Mouse (Mus musculus) ES-Bruce4 (cell line): ENCODE measurements around the gene Fam234a. TPM values are rescaled to one million over a fixed set of nuclear protein-coding genes. Genes with fewer than 3 reads are reported as not detected.
"Not testable (repeated sequence)": the region's sequence is repeated elsewhere in the genome, so short reads cannot be mapped to it uniquely, and the experiment has no call there.

Experiments
- H3K27ac ChIP-seq: 2 replicates; pipeline ENCODE4 v1.5.1; 2012; ENCODE audit warnings: low read length, inconsistent platforms; ENCODE audit not compliant: insufficient read depth
- H3K27me3 ChIP-seq: 2 replicates; pipeline ENCODE4 v1.6.1; 2012; ENCODE audit warnings: mild to moderate bottlenecking, low read length, inconsistent platforms; ENCODE audit not compliant: control insufficient read depth, poor library complexity, insufficient read depth, severe bottlenecking
- H3K36me3 ChIP-seq: 2 replicates; pipeline ENCODE4 v1.6.1; 2012; ENCODE audit warnings: inconsistent platforms, mild to moderate bottlenecking, low read length, moderate library complexity; ENCODE audit not compliant: control insufficient read depth, poor library complexity, insufficient read depth, severe bottlenecking
- H3K4me1 ChIP-seq: one replicate; pipeline ENCODE4 v1.8.1; 2011; ENCODE audit warnings: low read length; ENCODE audit not compliant: control insufficient read depth, insufficient read depth
- H3K4me3 ChIP-seq: 2 replicates; pipeline ENCODE4 v1.5.1; 2011; ENCODE audit warnings: low read depth, mild to moderate bottlenecking, low read length
- H3K9ac ChIP-seq: 2 replicates; pipeline ENCODE4 v1.6.1; 2012; ENCODE audit warnings: low read depth, mild to moderate bottlenecking, inconsistent platforms; ENCODE audit not compliant: poor library complexity, severe bottlenecking
- H3K9me3 ChIP-seq: replicated peaks from 2 replicates; pipeline ENCODE4 v1.6.1; 2012; ENCODE audit warnings: mild to moderate bottlenecking, low read length, inconsistent platforms; ENCODE audit not compliant: control insufficient read depth, poor library complexity, insufficient read depth, severe bottlenecking
- CTCF ChIP-seq: IDR thresholded peaks from one replicate; pipeline ENCODE4 v1.8.1; 2011; ENCODE audit warnings: low read depth, low read length
- EP300 ChIP-seq: IDR thresholded peaks from 2 replicates; pipeline ENCODE4 v1.6.1; 2011; ENCODE audit warnings: low read depth, low read length; ENCODE audit not compliant: insufficient read depth
- POLR2A ChIP-seq: IDR thresholded peaks from one replicate; pipeline ENCODE4 v1.8.1; 2011; ENCODE audit warnings: low read length; ENCODE audit not compliant: insufficient read depth
- polyA plus RNA-seq: library from polyadenylated mRNA; stranded (reverse); fragments of >200 nt; gene quantifications from 2 replicates; pipeline ENCODE4 v1.2.4, GENCODE M21; 2011; ENCODE audit warnings: low read depth; ENCODE audit not compliant: missing spikeins, insufficient read depth, insufficient read length

Gene Fam234a
- polyA plus RNA-seq, 1 experiment = 23.7 TPM

GRCm38 (mm10) chr17:26192481-26193190 is 51.4 kb downstream of the Fam234a start:
- Histone ChIP-seq H3K27ac (no peak overlapping the region), H3K4me1 (no peaks in the 10 kb centered on the region), H3K4me3 (no peak overlapping the region), H3K27me3 (no peaks in the 10 kb centered on the region), H3K9me3 (no peaks in the 10 kb centered on the region), H3K9ac (no peak overlapping the region), H3K36me3 (peaks cover 24% of the 10 kb centered on the region)
- TF ChIP-seq POLR2A = no peak
- TF ChIP-seq CTCF = no peak
- no peak for TF ChIP-seq EP300

GRCm38 (mm10) chr17:26191486-26191885 is 52.6 kb downstream of the Fam234a start:
- H3K9me3 ChIP-seq, H3K4me1 ChIP-seq, H3K27ac ChIP-seq, H3K9ac ChIP-seq, H3K27me3 ChIP-seq, H3K4me3 ChIP-seq: not testable (repeated sequence)
- H3K36me3 ChIP-seq = peaks cover 28% of the 10 kb centered on the region

GRCm38 (mm10) chr17:26188091-26188805 is 55.8 kb downstream of the Fam234a start:
- no peaks in the 10 kb centered on the region for H3K9me3 ChIP-seq
- TF ChIP-seq EP300 (no peak), POLR2A (no peak), CTCF (no peak)
- peaks cover 40% of the 10 kb centered on the region for H3K36me3 ChIP-seq
- no peaks in the 10 kb centered on the region for H3K27me3 ChIP-seq
- no peaks in the 10 kb centered on the region for H3K4me1 ChIP-seq
- H3K27ac ChIP-seq = no peak overlapping the region
- no peak overlapping the region for H3K4me3 ChIP-seq
- H3K9ac ChIP-seq = no peak overlapping the region

GRCm38 (mm10) chr17:26187592-26187991 is 56.5 kb downstream of the Fam234a start:
- Histone ChIP-seq H3K27ac (no peak overlapping the region), H3K4me1 (no peaks in the 10 kb centered on the region), H3K9me3 (no peaks in the 10 kb centered on the region), H3K4me3 (no peak overlapping the region), H3K9ac (no peak overlapping the region), H3K27me3 (no peaks in the 10 kb centered on the region), H3K36me3 (peaks cover 43% of the 10 kb centered on the region)
- TF ChIP-seq EP300 = no peak

GRCm38 (mm10) chr17:26181179-26181578 is 62.9 kb downstream of the Fam234a start:
- no peak overlapping the region for H3K4me3 ChIP-seq
- H3K9ac ChIP-seq = no peak overlapping the region
- H3K27me3 ChIP-seq = no peaks in the 10 kb centered on the region
- H3K9me3 ChIP-seq = no peaks in the 10 kb centered on the region
- peaks cover 20% of the 10 kb centered on the region for H3K36me3 ChIP-seq
- H3K27ac ChIP-seq = no peak overlapping the region
- H3K4me1 ChIP-seq = no peaks in the 10 kb centered on the region
- TF ChIP-seq EP300 = no peak
- TF ChIP-seq POLR2A = no peak
- TF ChIP-seq CTCF = no peak

GRCm38 (mm10) chr17:26178611-26179010 is 65.4 kb downstream of the Fam234a start:
- no peaks in the 10 kb centered on the region for H3K9me3 ChIP-seq
- H3K36me3 ChIP-seq = peaks cover 18% of the 10 kb centered on the region
- H3K9ac ChIP-seq = no peak overlapping the region
- H3K27me3 ChIP-seq = no peaks in the 10 kb centered on the region
- TF ChIP-seq POLR2A = no peak
- no peak for TF ChIP-seq CTCF
- TF ChIP-seq EP300 = no peak
- H3K4me3 ChIP-seq = no peak overlapping the region
- no peaks in the 10 kb centered on the region for H3K4me1 ChIP-seq
- no peak overlapping the region for H3K27ac ChIP-seq
